ENCODE assay signal across 17 mouse cellular contexts in the genomic region with DNA sequence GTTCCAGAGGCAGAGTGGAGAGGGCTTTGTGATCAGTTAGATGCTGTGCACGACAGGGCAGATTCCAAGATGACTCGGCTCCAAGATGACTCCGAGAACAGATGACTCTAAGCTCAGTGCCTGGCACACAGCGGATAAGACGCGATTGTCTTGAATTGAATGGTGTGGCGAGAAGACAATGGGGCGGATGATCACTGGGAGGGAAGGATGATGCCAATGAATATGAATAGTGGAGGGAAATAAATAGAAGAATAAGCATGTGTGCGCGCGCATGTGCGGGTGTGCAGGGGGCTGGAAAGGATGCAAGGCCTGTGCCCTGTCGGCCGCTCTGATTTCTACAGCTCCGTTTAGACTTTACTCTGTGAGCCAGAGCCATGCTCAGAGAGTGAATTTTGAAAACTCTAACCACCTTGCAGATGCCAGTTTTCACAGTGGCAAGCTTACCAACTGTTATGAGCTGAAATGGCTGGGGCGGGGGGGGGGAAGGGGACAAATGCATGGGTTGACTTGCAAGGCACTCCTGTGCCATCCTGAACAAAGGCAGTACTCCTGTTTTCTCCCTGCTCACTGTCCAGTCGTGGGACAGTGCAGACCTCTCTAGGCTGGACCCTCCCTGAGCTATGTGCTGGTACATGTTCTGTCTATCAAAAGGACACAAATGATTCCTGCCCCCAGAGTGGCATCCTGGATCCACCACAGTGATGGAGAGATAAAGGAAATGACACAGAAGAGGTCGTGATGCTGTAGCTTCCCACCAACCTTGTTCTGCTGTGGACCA.
DNase-seq lines count a peak whose midpoint lies in the region; ATAC-seq lines count a peak whose summit lies in the region.
"Had no signal": no experiment of that assay in that cellular context is flagged by ENCODE, and none has a peak within 500 bp of the region (broad histone marks: within the 10 kb centered on the region; RNA-seq: fewer than 3 reads in every experiment).

No protein-coding gene starts in this region.

- H3K27me3 ChIP-seq in liver, embryonic 12.5 days (replicated peaks): no peaks in the 10 kb centered on the region
- H3K27me3 ChIP-seq: hindbrain, embryonic 15.5 days had no signal

- no peak overlapping the region for H3K4me3 ChIP-seq in liver, embryonic 12.5 days
- H3K4me3 ChIP-seq: embryonic facial prominence, embryonic 10.5 days; heart, embryonic 12.5 days; hindbrain, embryonic 15.5 days had no signal

- DNase-seq in cerebellum, adult 18-20 months: peak; percentile 4 to 7
- no peak for DNase-seq in cerebellum, adult 11 months
- peak; percentile 40 for DNase-seq in left cerebral cortex, adult 11 months (ENCODE audit: low spot score)
- DNase-seq in left cerebral cortex, postnatal 36 days (ENCODE audit: low spot score in 2 of 2): no peak
- DNase-seq in cerebellum, postnatal 14 days: peak; percentile 25 to 33
- peak; percentile 50 to 55 for DNase-seq in layer of hippocampus, postnatal 36 days
- no peak for DNase-seq in thymus, postnatal 4 days
- DNase-seq: adrenal gland, adult 2 months; gastrocnemius, postnatal 10 days; kidney, adult 9 months; lung, postnatal 36 days had no signal

- H3K4me1 ChIP-seq in liver, embryonic 12.5 days: no peaks in the 10 kb centered on the region
- H3K4me1 ChIP-seq: heart, embryonic 12.5 days had no signal

- intact Hi-C loops in left cerebral cortex, postnatal 36 days (cut with DNase I): no loop called here

- ATAC-seq in liver, embryonic 12.5 days: no peak

- no peaks in the 10 kb centered on the region for H3K9me3 ChIP-seq in liver, embryonic 12.5 days (replicated peaks)
- H3K9me3 ChIP-seq: embryonic facial prominence, embryonic 10.5 days; heart, embryonic 12.5 days; hindbrain, embryonic 15.5 days had no signal

- H3K4me2 ChIP-seq in liver, embryonic 12.5 days: no peak overlapping the region
- H3K4me2 ChIP-seq: heart, embryonic 12.5 days; hindbrain, embryonic 15.5 days; liver, embryonic 11.5 days had no signal

- H3K36me3 ChIP-seq in liver, embryonic 12.5 days: no peaks in the 10 kb centered on the region
- H3K36me3 ChIP-seq: embryonic facial prominence, embryonic 10.5 days; heart, embryonic 12.5 days; hindbrain, embryonic 15.5 days had no signal

- H3K27ac ChIP-seq in liver, embryonic 12.5 days: no peak overlapping the region
- H3K27ac ChIP-seq: embryonic facial prominence, embryonic 10.5 days; hindbrain, embryonic 15.5 days; stomach, postnatal 0 days had no signal

- no peak overlapping the region for H3K9ac ChIP-seq in liver, embryonic 12.5 days
- H3K9ac ChIP-seq: heart, embryonic 12.5 days; hindbrain, embryonic 15.5 days had no signal

- 76% methylated on average over 18 of the region's 18 CpGs for WGBS in liver, embryonic 12.5 days (ENCODE audit: insufficient replicate concordance)

Comparison
In these comparisons a context has a peak if more than half of its experiments do, and no peak if none do; other contexts are left out.
1. DNase-seq: peak in cerebellum, adult 18-20 months (2 of 2), left cerebral cortex, adult 11 months (single experiment), cerebellum, postnatal 14 days (2 of 2) and layer of hippocampus, postnatal 36 days (2 of 2); none in cerebellum, adult 11 months (single experiment), left cerebral cortex, postnatal 36 days (0 of 2) and thymus, postnatal 4 days (single experiment).